Mouse (Mus musculus): ENCODE data around the gene Ndrg4. TPM values are rescaled to one million over a fixed set of nuclear protein-coding genes. Genes with fewer than 3 reads are reported as not detected.

Gene Ndrg4
- polyA plus RNA-seq, 1 experiment from 2014 or later = 486 TPM

- WGBS = 92% methylated on average over 9 of the region's 9 CpGs
- Histone ChIP-seq H3K36me3 (ENCODE audit: control insufficient read depth, insufficient read depth, low read length) (peaks cover 42% of the 10 kb centered on the region), H3K27me3 (ENCODE audit: control insufficient read depth, insufficient read depth, low read length) (no peaks in the 10 kb centered on the region), H3K4me1 (ENCODE audit: control insufficient read depth, insufficient read depth, low read length) (peaks cover 14% of the 10 kb centered on the region; the same call in 1 of the 2 replicates), H3K4me2 (ENCODE audit: low read depth, low read length) (no peak overlapping the region), H3K9me3 (ENCODE audit: control insufficient read depth, low read length) (no peaks in the 10 kb centered on the region), H3K9ac (replicated peaks; ENCODE audit: low read depth, low read length) (no peak overlapping the region), H3K4me3 (ENCODE audit: low read depth, low read length) (no peak overlapping the region), H3K27ac (ENCODE audit: low read depth, low read length) (no peak overlapping the region)
- ATAC-seq (ENCODE audit: low read depth) = no peak
Observed at GRCm38 (mm10) chr8:95712395-95712794, 35.6 kb downstream of the Ndrg4 start.

GRCm38 (mm10) chr8:95713100-95714010, 36.6 kb downstream of the Ndrg4 start:
- H3K27ac ChIP-seq (ENCODE audit: low read depth, low read length) = no peak overlapping the region
- WGBS = 80% methylated on average over 19 of the region's 19 CpGs
- peaks cover 14% of the 10 kb centered on the region; the same call in 1 of the 2 replicates for H3K4me1 ChIP-seq (ENCODE audit: control insufficient read depth, insufficient read depth, low read length)
- no peaks in the 10 kb centered on the region for H3K9me3 ChIP-seq (ENCODE audit: control insufficient read depth, low read length)
- H3K36me3 ChIP-seq (ENCODE audit: control insufficient read depth, insufficient read depth, low read length) = peaks cover 43% of the 10 kb centered on the region
- H3K27me3 ChIP-seq (ENCODE audit: control insufficient read depth, insufficient read depth, low read length) = no peaks in the 10 kb centered on the region
- H3K4me3 ChIP-seq (ENCODE audit: low read depth, low read length) = no peak overlapping the region
- no peak overlapping the region for H3K4me2 ChIP-seq (ENCODE audit: low read depth, low read length)
- no peak overlapping the region for H3K9ac ChIP-seq (replicated peaks; ENCODE audit: low read depth, low read length)
- peak; percentile 29 for ATAC-seq (ENCODE audit: low read depth)

DNA sequence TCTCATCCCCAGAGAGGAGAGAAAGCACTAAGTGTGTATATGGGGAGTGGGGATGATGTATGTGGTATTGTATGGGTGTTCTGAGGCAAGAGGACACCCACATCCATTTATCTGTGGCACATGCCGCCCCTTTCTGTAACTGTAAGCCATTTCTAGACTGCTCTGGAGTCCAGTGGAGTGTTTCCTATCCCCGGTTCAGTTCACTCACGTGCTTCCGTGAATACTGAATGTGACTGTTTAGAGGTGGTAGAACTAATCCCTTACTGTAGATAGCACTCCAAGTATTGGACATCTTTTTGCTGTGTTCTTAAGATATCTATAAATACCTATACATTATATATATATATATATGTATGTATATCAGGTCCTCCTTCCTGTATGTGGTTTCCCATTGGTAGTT, 37.6 kb downstream of the Ndrg4 start:
- 92% methylated on average over 4 of the region's 4 CpGs for WGBS
- H3K4me3 ChIP-seq (ENCODE audit: low read depth, low read length) = no peak overlapping the region
- H3K9me3 ChIP-seq (ENCODE audit: control insufficient read depth, low read length) = no peaks in the 10 kb centered on the region
- H3K27me3 ChIP-seq (ENCODE audit: control insufficient read depth, insufficient read depth, low read length) = no peaks in the 10 kb centered on the region
- H3K27ac ChIP-seq (ENCODE audit: low read depth, low read length) = no peak overlapping the region
- peaks cover 14% of the 10 kb centered on the region; the same call in 1 of the 2 replicates for H3K4me1 ChIP-seq (ENCODE audit: control insufficient read depth, insufficient read depth, low read length)
- peaks cover 43% of the 10 kb centered on the region for H3K36me3 ChIP-seq (ENCODE audit: control insufficient read depth, insufficient read depth, low read length)
- no peak for ATAC-seq (ENCODE audit: low read depth)
- H3K9ac ChIP-seq (replicated peaks; ENCODE audit: low read depth, low read length) = no peak overlapping the region
- no peak overlapping the region for H3K4me2 ChIP-seq (ENCODE audit: low read depth, low read length)

DNA sequence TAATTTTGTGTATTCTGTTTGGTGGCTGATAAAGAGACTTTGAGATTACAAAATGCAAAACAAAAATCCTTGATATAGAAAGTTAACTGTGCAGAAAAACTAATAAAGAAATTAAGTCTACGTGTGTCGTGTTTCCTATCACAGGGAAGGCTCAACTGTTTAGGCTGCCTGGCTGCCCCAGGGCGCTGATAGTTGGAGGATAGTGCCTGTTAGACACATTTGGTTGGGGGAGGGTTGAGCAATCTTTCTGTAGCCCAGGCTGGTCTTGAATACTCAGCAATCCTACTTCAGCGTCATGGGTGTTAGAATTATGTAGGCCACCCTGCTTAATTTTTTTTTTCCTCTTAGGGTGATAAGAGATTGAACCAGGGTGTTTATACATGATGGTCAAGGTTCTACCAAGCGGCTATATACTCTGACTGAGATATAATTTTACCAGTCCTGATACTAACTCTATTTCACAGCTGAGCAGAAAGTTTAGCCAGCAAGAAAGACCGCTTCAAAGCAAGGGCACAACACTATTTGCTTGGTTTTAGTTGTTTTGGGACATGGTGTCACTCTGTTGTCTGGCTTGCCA, 38.1 kb downstream of the Ndrg4 start:
- Histone ChIP-seq H3K9me3 (ENCODE audit: control insufficient read depth, low read length) (no peaks in the 10 kb centered on the region), H3K27ac (ENCODE audit: low read depth, low read length) (no peak overlapping the region), H3K27me3 (ENCODE audit: control insufficient read depth, insufficient read depth, low read length) (no peaks in the 10 kb centered on the region), H3K4me1 (ENCODE audit: control insufficient read depth, insufficient read depth, low read length) (peaks cover 14% of the 10 kb centered on the region; the same call in 1 of the 2 replicates), H3K9ac (replicated peaks; ENCODE audit: low read depth, low read length) (peak overlapping the region; percentile 83; the same call in 1 of the 2 replicates), H3K36me3 (ENCODE audit: control insufficient read depth, insufficient read depth, low read length) (peaks cover 39% of the 10 kb centered on the region), H3K4me3 (ENCODE audit: low read depth, low read length) (no peak overlapping the region; the same call in 1 of the 2 replicates), H3K4me2 (ENCODE audit: low read depth, low read length) (peak overlapping the region; percentile 95)
- 92% methylated on average over 6 of the region's 6 CpGs for WGBS
- ATAC-seq (ENCODE audit: low read depth) = no peak

DNA sequence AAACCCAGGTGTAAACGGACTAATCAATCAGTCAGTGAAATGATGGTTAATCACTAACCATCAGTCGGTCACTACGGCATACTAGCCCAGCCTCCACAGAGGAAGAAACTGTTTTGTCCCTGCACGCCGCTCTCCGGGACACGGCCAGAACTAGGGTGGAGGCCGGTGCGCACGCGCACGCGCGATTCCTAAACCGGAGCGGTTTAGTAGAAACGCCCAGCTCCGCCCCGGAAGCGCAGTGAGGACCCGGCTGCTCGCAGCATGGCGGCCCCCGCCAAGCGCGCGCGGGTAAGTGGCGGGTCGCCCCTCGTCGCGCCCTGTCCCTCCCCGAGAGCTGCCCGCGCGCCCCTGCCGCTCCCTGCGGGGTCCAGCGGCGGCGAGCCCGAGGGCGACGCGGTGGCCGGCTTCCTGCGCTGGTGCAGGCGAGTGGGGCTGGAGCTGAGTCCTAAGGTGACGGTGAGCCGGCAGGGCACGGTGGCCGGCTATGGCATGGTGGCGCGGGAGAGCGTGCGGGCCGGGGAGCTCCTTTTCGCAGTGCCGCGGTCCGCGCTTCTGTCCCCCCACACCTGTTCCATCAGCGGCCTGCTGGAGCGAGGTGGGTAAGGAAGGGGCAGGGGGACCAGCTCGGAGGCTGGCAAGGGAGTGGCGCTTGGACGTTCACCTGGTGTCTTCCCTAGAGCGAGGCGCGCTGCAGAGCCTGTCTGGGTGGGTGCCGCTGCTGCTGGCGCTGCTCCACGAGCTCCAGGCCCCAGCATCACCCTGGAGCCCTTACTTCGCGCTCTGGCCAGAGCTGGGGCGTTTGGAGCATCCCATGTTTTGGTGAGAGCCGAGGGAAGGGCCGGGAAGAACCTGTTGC, 39.1 kb downstream of the Ndrg4 start, which contains the start of gene Setd6:
Gene Setd6, plus strand, starts transcription at position 206 of the 856 bp plus-strand sequence.
- Histone ChIP-seq H3K36me3 (ENCODE audit: control insufficient read depth, insufficient read depth, low read length) (peaks cover 38% of the 10 kb centered on the region), H3K9ac (replicated peaks; ENCODE audit: low read depth, low read length) (peak within 1 kb of the TSS; percentile 83)
- ATAC-seq (ENCODE audit: low read depth) = peak; percentile 91

DNA sequence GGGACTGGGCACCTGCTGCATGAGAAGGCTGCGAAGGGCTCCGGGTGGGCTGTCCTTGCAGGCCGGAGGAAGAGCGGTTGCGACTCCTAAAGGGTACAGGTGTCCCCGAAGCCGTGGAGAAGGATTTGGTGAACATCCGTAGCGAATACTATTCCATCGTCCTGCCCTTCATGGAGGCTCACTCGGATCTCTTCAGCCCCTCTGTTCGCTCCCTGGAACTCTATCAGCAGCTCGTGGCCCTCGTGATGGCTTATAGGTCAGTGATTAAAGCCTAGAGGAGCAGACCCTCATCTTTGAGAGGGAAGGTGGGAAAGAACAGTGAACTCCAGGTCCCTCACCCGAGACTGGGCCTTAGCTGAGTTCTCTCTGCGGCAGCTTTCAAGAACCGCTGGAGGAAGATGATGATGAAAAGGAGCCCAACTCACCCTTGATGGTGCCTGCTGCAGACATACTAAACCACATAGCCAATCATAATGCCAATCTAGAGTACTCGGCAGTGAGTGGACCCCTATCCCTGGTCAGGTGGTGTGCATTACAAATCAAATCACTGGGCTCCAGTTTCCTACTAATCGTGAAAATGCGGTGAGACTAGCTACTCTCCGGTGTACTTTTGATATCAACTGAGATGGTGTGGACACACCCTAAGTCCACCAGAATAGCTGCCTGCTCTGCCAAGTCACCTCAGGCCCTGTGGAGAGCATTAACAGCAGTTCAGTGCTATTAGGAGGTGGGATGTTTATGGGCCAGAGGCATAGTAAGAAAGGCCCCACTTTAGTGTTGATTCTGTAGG, 40.0 kb downstream of the Ndrg4 start:
- WGBS = 19% methylated on average over 21 of the region's 21 CpGs
- ATAC-seq (ENCODE audit: low read depth) = no peak
- H3K36me3 ChIP-seq (ENCODE audit: control insufficient read depth, insufficient read depth, low read length) = peaks cover 37% of the 10 kb centered on the region
- H3K27ac ChIP-seq (ENCODE audit: low read depth, low read length) = peak overlapping the region; percentile 67; the same call in 1 of the 2 replicates
- peak overlapping the region; percentile 83 for H3K9ac ChIP-seq (replicated peaks; ENCODE audit: low read depth, low read length)
- H3K4me2 ChIP-seq (ENCODE audit: low read depth, low read length) = peak overlapping the region; percentile 95
- H3K9me3 ChIP-seq (ENCODE audit: control insufficient read depth, low read length) = no peaks in the 10 kb centered on the region
- H3K27me3 ChIP-seq (ENCODE audit: control insufficient read depth, insufficient read depth, low read length) = no peaks in the 10 kb centered on the region
- H3K4me3 ChIP-seq (ENCODE audit: low read depth, low read length) = peak overlapping the region; percentile 78
- peaks cover 14% of the 10 kb centered on the region; the same call in 1 of the 2 replicates for H3K4me1 ChIP-seq (ENCODE audit: control insufficient read depth, insufficient read depth, low read length)

More for the DNA sequence above, 39.1 kb downstream of the Ndrg4 start, which contains the start of gene Setd6:
- Histone ChIP-seq H3K4me1 (ENCODE audit: control insufficient read depth, insufficient read depth, low read length) (peaks cover 14% of the 10 kb centered on the region; the same call in 1 of the 2 replicates), H3K9me3 (ENCODE audit: control insufficient read depth, low read length) (no peaks in the 10 kb centered on the region), H3K27me3 (ENCODE audit: control insufficient read depth, insufficient read depth, low read length) (no peaks in the 10 kb centered on the region), H3K27ac (ENCODE audit: low read depth, low read length) (peak within 1 kb of the TSS; percentile 67), H3K4me2 (ENCODE audit: low read depth, low read length) (peak within 1 kb of the TSS; percentile 95), H3K4me3 (ENCODE audit: low read depth, low read length) (peak within 1 kb of the TSS; percentile 78)
- under 1% methylated on average over 66 of the region's 79 CpGs for WGBS

GRCm38 (mm10) chr8:95727625-95728024, 50.8 kb downstream of the Ndrg4 start:
- WGBS = 90% methylated on average over 4 of the region's 4 CpGs
- H3K36me3 ChIP-seq (ENCODE audit: control insufficient read depth, insufficient read depth, low read length) = peaks cover 75% of the 10 kb centered on the region
- H3K4me1 ChIP-seq (ENCODE audit: control insufficient read depth, insufficient read depth, low read length) = no peaks in the 10 kb centered on the region
- H3K9me3 ChIP-seq (ENCODE audit: control insufficient read depth, low read length) = no peaks in the 10 kb centered on the region
- no peaks in the 10 kb centered on the region for H3K27me3 ChIP-seq (ENCODE audit: control insufficient read depth, insufficient read depth, low read length)
- H3K9ac ChIP-seq (replicated peaks; ENCODE audit: low read depth, low read length) = no peak overlapping the region
- H3K4me2 ChIP-seq (ENCODE audit: low read depth, low read length) = no peak overlapping the region
- H3K27ac ChIP-seq (ENCODE audit: low read depth, low read length) = no peak overlapping the region
- no peak for ATAC-seq (ENCODE audit: low read depth)
- H3K4me3 ChIP-seq (ENCODE audit: low read depth, low read length) = no peak overlapping the region

GRCm38 (mm10) chr8:95738596-95738995, 61.8 kb downstream of the Ndrg4 start:
- no peak overlapping the region for H3K4me3 ChIP-seq (ENCODE audit: low read depth, low read length)
- no peak for ATAC-seq (ENCODE audit: low read depth)
- H3K4me1 ChIP-seq (ENCODE audit: control insufficient read depth, insufficient read depth, low read length) = no peaks in the 10 kb centered on the region
- no peak overlapping the region for H3K4me2 ChIP-seq (ENCODE audit: low read depth, low read length)
- H3K27me3 ChIP-seq (ENCODE audit: control insufficient read depth, insufficient read depth, low read length) = no peaks in the 10 kb centered on the region
- whole genome bisulfite sequencing = 81% methylated on average over 7 of the region's 7 CpGs
- H3K9me3 ChIP-seq (ENCODE audit: control insufficient read depth, low read length) = no peaks in the 10 kb centered on the region
- H3K36me3 ChIP-seq (ENCODE audit: control insufficient read depth, insufficient read depth, low read length) = peaks cover 82% of the 10 kb centered on the region
- no peak overlapping the region for H3K9ac ChIP-seq (replicated peaks; ENCODE audit: low read depth, low read length)
- H3K27ac ChIP-seq (ENCODE audit: low read depth, low read length) = no peak overlapping the region
